Mouse (Mus musculus): ENCODE results near the gene Slco6d1.
"Not testable (repeated sequence)": the region's sequence is repeated elsewhere in the genome, so short reads cannot be mapped to it uniquely, and the experiment has no call there.

Gene Slco6d1

DNA sequence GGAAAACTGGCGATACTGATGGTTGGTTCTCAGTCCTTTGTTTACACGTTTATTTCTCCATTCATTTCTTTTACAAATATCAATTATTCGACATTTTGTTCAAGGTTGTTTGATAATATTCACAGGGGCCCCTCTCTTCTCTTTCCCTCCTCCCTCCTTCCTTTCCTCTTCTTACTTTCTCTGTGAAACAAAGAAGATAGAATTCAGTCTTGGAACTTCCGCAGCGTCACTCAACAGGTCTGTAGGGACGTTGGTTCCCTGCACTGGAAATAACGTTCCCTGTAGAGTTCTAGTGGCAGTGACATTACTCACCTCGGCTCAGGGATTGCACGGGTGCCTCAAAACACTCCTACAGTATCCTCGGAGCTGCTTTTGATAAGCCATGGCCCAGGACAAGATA is at the start of gene Slco6d1:
Gene Slco6d1 (plus strand): TSS at position 301 of the 400 bp plus-strand sequence.
- no peak for DNase-seq (ENCODE audit: low spot score in 2 of 2)

DNA sequence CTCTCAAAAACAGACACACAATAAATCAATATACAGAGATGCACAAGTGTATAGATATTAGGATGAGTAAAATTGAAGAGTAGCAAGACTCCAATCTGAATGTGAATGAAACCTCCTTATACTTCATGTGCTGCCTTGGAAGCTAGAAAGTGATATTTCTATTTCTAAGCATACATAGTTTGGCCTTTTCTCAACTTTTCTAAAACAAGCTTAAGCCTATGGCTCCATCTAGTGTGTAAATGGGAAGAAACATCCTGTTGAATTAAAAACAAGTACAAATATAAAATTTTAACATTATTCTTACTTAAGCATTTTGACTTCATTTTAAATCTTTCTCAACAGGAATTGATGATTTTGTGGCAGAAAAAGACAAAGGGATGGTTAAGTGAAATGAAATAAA is 28.9 kb upstream of the Slco6d1 start:
- DNase-seq (ENCODE audit: low spot score in 2 of 2) = no peak

GRCm38 (mm10) chr1:98447929-98448328 is 27.0 kb downstream of the Slco6d1 start:
- DNase-seq (ENCODE audit: low spot score in 2 of 2) = no peak

DNA sequence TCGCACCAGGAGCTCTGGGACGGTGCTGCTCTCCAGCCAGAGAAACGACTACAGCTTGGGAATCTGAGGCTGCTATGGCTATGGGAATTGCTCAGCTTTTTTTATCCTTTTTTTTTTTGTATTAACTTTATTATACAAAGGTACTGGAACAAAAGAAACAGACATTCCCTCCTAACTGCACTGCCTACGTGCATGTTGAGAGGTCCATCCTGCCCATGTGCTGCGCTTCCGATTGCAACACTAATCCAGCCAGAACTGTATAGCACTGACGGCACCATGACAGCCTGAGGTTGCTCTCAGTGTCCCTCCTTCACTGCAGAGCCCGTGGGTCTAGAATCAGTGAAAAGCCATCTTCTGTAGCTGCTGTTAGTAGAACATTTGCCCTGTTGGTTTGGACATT is 38.3 kb downstream of the Slco6d1 start:
- not testable (repeated sequence) for DNase-seq (ENCODE audit: low spot score in 2 of 2)

- DNase-seq (ENCODE audit: low spot score in 2 of 2) = not testable (repeated sequence)
Observed at GRCm38 (mm10) chr1:98476381-98476780, 55.5 kb downstream of the Slco6d1 start.

DNA sequence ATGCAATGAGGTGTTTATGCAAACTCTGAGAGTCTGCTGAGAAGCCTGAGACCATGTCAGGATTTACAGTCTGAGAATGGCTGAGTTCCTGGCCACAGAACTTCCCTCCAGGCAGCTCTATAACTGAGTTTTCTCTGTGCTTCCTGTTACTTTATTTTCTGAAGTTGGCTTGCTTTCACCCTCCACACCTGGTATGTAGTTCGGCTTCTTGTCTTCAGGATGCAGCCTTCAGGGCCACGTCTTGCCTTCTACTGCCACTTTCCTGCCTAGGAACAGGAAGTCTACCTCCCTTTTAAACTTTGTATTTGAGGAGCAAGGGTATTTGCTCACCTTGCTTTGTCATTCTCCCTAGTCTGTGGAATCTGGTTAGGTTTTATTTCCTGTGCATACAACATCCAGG is 58.3 kb downstream of the Slco6d1 start:
- DNase-seq (ENCODE audit: low spot score in 2 of 2) = no peak

GRCm38 (mm10) chr1:98505982-98506381 is 85.1 kb downstream of the Slco6d1 start:
- no peak for DNase-seq (ENCODE audit: low spot score in 2 of 2)

DNA sequence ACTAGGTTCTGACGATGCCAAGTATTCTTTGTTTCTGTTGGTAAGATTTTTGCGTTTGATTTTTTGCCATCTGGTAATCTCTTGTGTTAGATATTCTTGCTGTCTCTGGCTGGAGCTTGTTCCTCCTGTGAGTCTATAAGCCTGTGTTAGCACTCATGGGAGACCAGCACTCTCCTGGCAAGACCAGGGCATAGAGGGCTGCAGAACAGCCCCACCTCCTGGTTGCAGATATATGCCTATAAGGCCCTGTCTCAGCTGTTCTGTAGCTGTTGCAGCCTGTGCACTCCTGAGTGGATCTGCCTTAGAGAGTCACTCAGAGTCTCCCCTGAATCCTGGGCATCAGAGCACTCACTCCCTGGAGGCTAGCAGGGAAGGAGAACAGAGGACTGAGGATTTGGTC is 102.1 kb downstream of the Slco6d1 start:
- no peak for DNase-seq (ENCODE audit: low spot score in 2 of 2)

DNA sequence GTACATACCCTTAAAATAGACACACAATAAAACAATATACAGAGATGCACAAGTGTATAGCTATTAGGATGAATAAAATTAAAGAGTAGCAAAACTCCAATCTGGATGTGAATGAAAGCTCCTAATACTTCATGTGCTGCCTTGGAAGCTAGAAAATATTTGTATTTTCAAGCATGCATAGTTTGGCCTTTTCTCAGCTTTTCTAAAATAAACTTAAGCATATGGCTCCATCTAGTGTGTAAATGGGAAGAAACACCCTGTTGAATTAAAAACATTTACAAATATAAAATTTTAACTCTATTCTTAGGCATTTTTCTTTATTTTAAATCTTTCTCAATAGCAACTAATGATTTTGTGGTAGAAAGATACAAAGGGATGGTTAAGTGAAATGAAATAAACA is 102.6 kb downstream of the Slco6d1 start:
- no peak for DNase-seq (ENCODE audit: low spot score in 2 of 2)

DNA sequence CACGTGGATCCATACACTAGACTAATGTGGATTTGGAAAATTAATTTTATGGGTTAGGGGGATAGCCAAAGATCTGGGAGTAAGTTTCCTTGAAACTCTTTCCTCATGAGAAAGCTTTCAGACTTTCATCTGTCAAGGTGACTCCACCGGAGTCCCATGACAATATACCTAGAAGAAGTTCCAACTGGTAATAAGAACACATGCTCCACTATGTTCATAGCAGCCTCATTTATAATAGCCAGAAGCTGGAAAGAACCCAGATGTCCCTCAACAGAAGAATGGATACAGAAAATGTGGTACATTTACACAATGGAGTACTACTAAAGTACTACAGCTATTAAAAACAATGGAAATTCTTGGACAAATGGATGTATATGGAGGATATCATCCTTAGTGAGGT is 107.4 kb downstream of the Slco6d1 start:
- not testable (repeated sequence) for DNase-seq (ENCODE audit: low spot score in 2 of 2)

DNA sequence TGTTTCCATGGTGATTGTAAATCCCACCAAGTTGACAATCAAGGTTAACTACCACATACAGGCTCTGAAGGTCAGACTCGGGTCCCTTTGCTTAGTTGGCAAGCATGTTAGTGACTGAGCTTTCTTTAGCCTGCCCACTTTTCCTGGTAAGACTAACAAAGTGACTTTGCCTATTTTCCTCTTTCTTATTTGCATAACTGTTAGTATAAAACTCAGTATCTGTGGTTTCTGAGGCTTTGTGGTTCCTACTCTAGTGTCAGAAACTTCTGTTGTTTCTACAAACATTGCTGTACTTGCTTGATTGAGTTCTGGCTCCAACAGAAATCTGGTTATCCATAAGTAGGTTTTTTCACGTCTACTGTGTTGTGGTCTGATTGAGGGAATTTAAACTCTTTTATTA is 124.4 kb downstream of the Slco6d1 start:
- no peak for DNase-seq (ENCODE audit: low spot score in 2 of 2)

GRCm38 (mm10) chr1:98554388-98554787 is 133.5 kb downstream of the Slco6d1 start:
- no peak for DNase-seq (ENCODE audit: low spot score in 2 of 2)

DNA sequence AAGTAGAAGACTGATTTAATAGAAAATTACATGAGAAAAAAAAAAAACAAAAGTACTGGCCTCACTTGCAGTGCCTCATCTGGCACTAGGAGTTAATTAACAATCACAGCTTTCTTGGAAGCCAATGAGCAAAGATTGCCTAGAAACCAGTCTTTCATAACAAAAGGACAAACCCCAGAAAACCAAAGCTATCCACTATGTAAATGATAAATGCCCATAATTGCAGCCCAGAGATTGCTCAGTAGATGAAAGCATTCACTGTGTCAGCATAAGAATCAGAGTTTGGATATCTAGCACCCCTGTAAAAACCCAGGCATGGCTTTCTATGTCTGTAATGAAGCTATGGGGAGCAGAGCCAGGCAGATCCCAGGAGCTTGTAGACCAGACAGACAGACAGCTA is 144.8 kb downstream of the Slco6d1 start:
- DNase-seq (ENCODE audit: low spot score in 2 of 2) = no peak

Data from thymus, postnatal 10 days (tissue).